12 mouse cellular contexts compared by ENCODE assay signal in genomic region chr3:58689105-58689504, GRCm38 (mm10). TPM values are rescaled to one million over a fixed set of nuclear protein-coding genes. Genes with fewer than 3 reads are reported as not detected.
DNase-seq lines count a peak whose midpoint lies in the region; ATAC-seq lines count a peak whose summit lies in the region.
"Had no signal": no experiment of that assay in that cellular context is flagged by ENCODE, and none has a peak within 500 bp of the region (broad histone marks: within the 10 kb centered on the region; RNA-seq: fewer than 3 reads in every experiment).

No protein-coding gene starts in this region.

- ATAC-seq in hindbrain, embryonic 13.5 days (ENCODE audit: low FRiP score): no peak
- ATAC-seq in midbrain, embryonic 14.5 days (ENCODE audit: low FRiP score, low TSS enrichment): no peak
- ATAC-seq in limb, embryonic 15.5 days (ENCODE audit: insufficient number of reproducible peaks, low FRiP score, low TSS enrichment, low read depth): no peak
- no peak for ATAC-seq in megakaryocyte progenitor cell, adult 5-6 weeks (replicated peaks; ENCODE audit: poor library complexity)
- ATAC-seq: intestine, postnatal 0 days had no signal

- H3K36me3 ChIP-seq in hindbrain, embryonic 13.5 days: no peaks in the 10 kb centered on the region
- no peaks in the 10 kb centered on the region for H3K36me3 ChIP-seq in hindbrain, embryonic 10.5 days
- no peaks in the 10 kb centered on the region for H3K36me3 ChIP-seq in midbrain, embryonic 14.5 days (ENCODE audit: control insufficient read depth, insufficient read depth, low read length)
- no peaks in the 10 kb centered on the region for H3K36me3 ChIP-seq in midbrain, embryonic 10.5 days
- no peaks in the 10 kb centered on the region for H3K36me3 ChIP-seq in limb, embryonic 15.5 days
- H3K36me3 ChIP-seq: stomach, embryonic 15.5 days had no signal

- no peak for DNase-seq in hindbrain, embryonic 10.5 days (ENCODE audit: low spot score)
- DNase-seq in midbrain, embryonic 14.5 days: no peak
- DNase-seq in midbrain, embryonic 10.5 days (ENCODE audit: low spot score): no peak
- DNase-seq in embryo, embryonic 10 days (ENCODE audit: low spot score): no peak

- peak overlapping the region; percentile 31 for H3K4me2 ChIP-seq in hindbrain, embryonic 13.5 days
- H3K4me2 ChIP-seq in midbrain, embryonic 14.5 days (ENCODE audit: low read length): peak overlapping the region; percentile 88; the same call in 1 of the 2 replicates
- no peak overlapping the region for H3K4me2 ChIP-seq in limb, embryonic 15.5 days
- H3K4me2 ChIP-seq: heart, embryonic 11.5 days had no signal

- H3K4me1 ChIP-seq in hindbrain, embryonic 13.5 days (replicated peaks): peaks cover 22% of the 10 kb centered on the region
- H3K4me1 ChIP-seq in hindbrain, embryonic 10.5 days (replicated peaks): peaks cover 27% of the 10 kb centered on the region
- H3K4me1 ChIP-seq in midbrain, embryonic 14.5 days (ENCODE audit: control insufficient read depth, insufficient read depth, low read length): peaks cover 13% of the 10 kb centered on the region; the same call in 1 of the 2 replicates
- H3K4me1 ChIP-seq in midbrain, embryonic 10.5 days: peaks cover 28% of the 10 kb centered on the region
- peaks cover 19% of the 10 kb centered on the region for H3K4me1 ChIP-seq in limb, embryonic 15.5 days

- 0 out of 2 replicates have a peak overlapping the region, but pooled peaks have one; percentile 35 for H3K9ac ChIP-seq in hindbrain, embryonic 13.5 days
- no peak overlapping the region for H3K9ac ChIP-seq in midbrain, embryonic 14.5 days (replicated peaks; ENCODE audit: low read length)
- no peak overlapping the region for H3K9ac ChIP-seq in limb, embryonic 15.5 days
- H3K9ac ChIP-seq: stomach, embryonic 15.5 days had no signal

- no peak overlapping the region for H3K27ac ChIP-seq in hindbrain, embryonic 13.5 days
- no peak overlapping the region for H3K27ac ChIP-seq in hindbrain, embryonic 10.5 days
- H3K27ac ChIP-seq in midbrain, embryonic 14.5 days (replicated peaks; ENCODE audit: low read depth, low read length): no peak overlapping the region
- no peak overlapping the region for H3K27ac ChIP-seq in midbrain, embryonic 10.5 days (replicated peaks)
- H3K27ac ChIP-seq in limb, embryonic 15.5 days: no peak overlapping the region
- H3K27ac ChIP-seq: stomach, embryonic 15.5 days had no signal

- H3K27me3 ChIP-seq in hindbrain, embryonic 13.5 days: peaks cover 6% of the 10 kb centered on the region; the same call in 1 of the 2 replicates
- peaks cover 29% of the 10 kb centered on the region for H3K27me3 ChIP-seq in hindbrain, embryonic 10.5 days (ENCODE audit: insufficient read depth, poor library complexity, severe bottlenecking)
- peaks cover 3% of the 10 kb centered on the region; the same call in 1 of the 2 replicates for H3K27me3 ChIP-seq in midbrain, embryonic 14.5 days (ENCODE audit: control insufficient read depth, insufficient read depth, low read length)
- H3K27me3 ChIP-seq in midbrain, embryonic 10.5 days (ENCODE audit: low read depth, poor library complexity, severe bottlenecking): peaks cover 40% of the 10 kb centered on the region
- no peaks in the 10 kb centered on the region for H3K27me3 ChIP-seq in limb, embryonic 15.5 days

- 85% methylated on average over 7 of the region's 7 CpGs for WGBS in hindbrain, embryonic 13.5 days
- 86% methylated on average over 7 of the region's 7 CpGs for WGBS in hindbrain, embryonic 10.5 days
- WGBS in midbrain, embryonic 14.5 days: 84% methylated on average over 7 of the region's 7 CpGs
- WGBS in midbrain, embryonic 10.5 days: 86% methylated on average over 7 of the region's 7 CpGs
- WGBS in limb, embryonic 15.5 days: 57% methylated on average over 7 of the region's 7 CpGs

- no peaks in the 10 kb centered on the region for H3K9me3 ChIP-seq in hindbrain, embryonic 13.5 days
- no peaks in the 10 kb centered on the region for H3K9me3 ChIP-seq in hindbrain, embryonic 10.5 days
- no peaks in the 10 kb centered on the region for H3K9me3 ChIP-seq in midbrain, embryonic 14.5 days (ENCODE audit: control insufficient read depth, low read length)
- H3K9me3 ChIP-seq in midbrain, embryonic 10.5 days (replicated peaks): no peaks in the 10 kb centered on the region
- no peaks in the 10 kb centered on the region for H3K9me3 ChIP-seq in limb, embryonic 15.5 days
- H3K9me3 ChIP-seq: stomach, embryonic 15.5 days had no signal

- H3K4me3 ChIP-seq in hindbrain, embryonic 13.5 days: no peak overlapping the region
- no peak overlapping the region for H3K4me3 ChIP-seq in hindbrain, embryonic 10.5 days
- no peak overlapping the region for H3K4me3 ChIP-seq in midbrain, embryonic 14.5 days (replicated peaks; ENCODE audit: low read depth, low read length)
- H3K4me3 ChIP-seq in midbrain, embryonic 10.5 days: no peak overlapping the region
- 0 out of 2 replicates have a peak overlapping the region, but pooled peaks have one; percentile 7 for H3K4me3 ChIP-seq in limb, embryonic 15.5 days
- H3K4me3 ChIP-seq: stomach, embryonic 15.5 days had no signal

RNA-seq across cellular contexts. Expression of gene Siah2, which starts 3.1 kb away (rescaled TPM):
- polyA plus RNA-seq in hindbrain, embryonic 13.5 days (2015; fragmentation: Nextera tagmentation; extraction: Ambion mirVana): 8.1 and 8.3 TPM in 2 replicates
- 3.3 TPM in 2 replicates for polyA plus RNA-seq in hindbrain, embryonic 10.5 days (2016; fragmentation: Nextera tagmentation; extraction: Ambion mirVana)
- polyA plus RNA-seq in midbrain, embryonic 14.5 days (2014; fragmentation: Nextera tagmentation; extraction: Ambion mirVana): 9.9 and 11.8 TPM in 2 replicates
- 2.7 and 2.8 TPM in 2 replicates for polyA plus RNA-seq in midbrain, embryonic 10.5 days (2016; fragmentation: Nextera tagmentation; extraction: Ambion mirVana)
- 3.7 and 5.6 TPM in 2 replicates for polyA plus RNA-seq in limb, embryonic 15.5 days (2015; fragmentation: Nextera tagmentation; extraction: Ambion mirVana)
- 16.0 and 21.2 TPM in 2 replicates for total RNA-seq in megakaryocyte progenitor cell, adult 5-6 weeks (2015)
- 7.0 and 10.5 TPM in 2 replicates for total RNA-seq in megakaryocyte progenitor cell, adult 5-6 weeks (2017)

RNA-seq across cellular contexts. Expression of gene Erich6, which starts 52.1 kb away (rescaled TPM):
- polyA plus RNA-seq in hindbrain, embryonic 13.5 days (2015; fragmentation: Nextera tagmentation; extraction: Ambion mirVana): 0.12 and 0.14 TPM in 2 replicates
- polyA plus RNA-seq in hindbrain, embryonic 10.5 days (2016; fragmentation: Nextera tagmentation; extraction: Ambion mirVana): 0.07 TPM in 1 of 2 replicates, not detected in the other
- 0.23 and 0.41 TPM in 2 replicates for polyA plus RNA-seq in midbrain, embryonic 14.5 days (2014; fragmentation: Nextera tagmentation; extraction: Ambion mirVana)
- polyA plus RNA-seq in midbrain, embryonic 10.5 days (2016; fragmentation: Nextera tagmentation; extraction: Ambion mirVana): 0.05 TPM in 1 of 2 replicates, not detected in the other
- 0.06 TPM in 1 of 2 replicates, not detected in the other for polyA plus RNA-seq in limb, embryonic 15.5 days (2015; fragmentation: Nextera tagmentation; extraction: Ambion mirVana)
- 0.20 TPM in 1 of 2 replicates, not detected in the other for total RNA-seq in megakaryocyte progenitor cell, adult 5-6 weeks (2015)
- not detected in 2 replicates for total RNA-seq in megakaryocyte progenitor cell, adult 5-6 weeks (2017)
- polyA plus RNA-seq: intestine, postnatal 0 days; lung, embryonic 16.5 days; neural tube, embryonic 11.5 days; stomach, embryonic 15.5 days had no signal
